Mouse (Mus musculus): ENCODE results near the gene Reep3. TPM values are rescaled to one million over a fixed set of nuclear protein-coding genes. Genes with fewer than 3 reads are reported as not detected.
"Not testable (repeated sequence)": the region's sequence is repeated elsewhere in the genome, so short reads cannot be mapped to it uniquely, and the experiment has no call there.

The Reep3 gene
- total RNA-seq (2021) = 10 to 100 TPM; 40.7 to 41.0 TPM
- long read RNA-seq, experiment 1, full-length matches to known transcripts = 6 of 6 reads
- long read RNA-seq, experiment 1, partial matches to known transcripts = 0 of 6 reads
- long read RNA-seq, experiment 1, other reads (novel, unspliced or antisense) = 0 of 6 reads
- long read RNA-seq, experiment 2, full-length matches to known transcripts = 21 of 23 reads
- long read RNA-seq, experiment 2, partial matches to known transcripts = 1 of 23 reads
- long read RNA-seq, experiment 2, other reads (novel, unspliced or antisense) = 1 of 23 reads

DNA sequence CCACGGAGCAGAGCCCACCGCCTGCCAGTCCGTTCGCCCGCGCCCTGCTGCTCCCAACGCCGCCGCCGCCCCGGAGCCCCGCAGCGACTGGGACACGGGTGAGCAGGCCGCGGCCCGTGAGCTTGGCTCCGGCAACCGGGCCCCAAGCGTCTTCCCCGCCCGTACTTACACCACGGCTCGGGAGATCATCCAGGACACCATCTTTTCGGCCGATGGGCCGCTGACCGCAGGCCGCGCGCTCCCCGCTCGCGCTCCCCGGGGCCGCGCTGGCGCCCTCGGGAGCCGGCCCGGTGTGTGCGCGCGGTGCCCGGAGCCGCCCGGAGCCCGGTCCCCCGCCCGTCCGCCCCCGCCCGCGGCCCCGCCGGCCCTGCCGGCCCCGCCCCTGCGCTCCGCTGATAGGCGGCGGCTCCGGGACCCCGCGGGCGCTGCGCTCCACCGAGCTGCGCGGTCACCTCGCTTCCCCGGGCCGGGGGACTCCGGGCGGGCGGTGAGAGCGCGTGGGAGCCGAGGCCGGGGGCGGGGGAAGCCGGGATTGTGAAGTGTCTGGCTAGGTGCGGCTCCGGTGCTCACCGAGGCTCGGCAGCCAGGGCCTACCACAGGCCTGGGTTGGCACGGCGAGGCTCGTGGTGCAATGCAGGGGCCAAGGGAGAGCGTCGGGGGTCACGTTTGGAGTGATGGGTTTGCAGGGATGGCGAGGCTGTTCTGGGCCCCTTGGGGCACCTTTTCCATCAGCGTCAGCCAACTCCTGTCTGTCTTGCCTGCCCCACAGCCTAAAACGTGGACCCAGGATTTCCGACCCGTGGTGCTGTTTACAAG, at the start of gene Reep3:
TSS of gene Reep3 (minus strand) at position 325 of the 816 bp plus-strand sequence.
- peak; percentile 75 to 81 for DNase-seq (ENCODE audit: low spot score in 2 of 2)

DNA sequence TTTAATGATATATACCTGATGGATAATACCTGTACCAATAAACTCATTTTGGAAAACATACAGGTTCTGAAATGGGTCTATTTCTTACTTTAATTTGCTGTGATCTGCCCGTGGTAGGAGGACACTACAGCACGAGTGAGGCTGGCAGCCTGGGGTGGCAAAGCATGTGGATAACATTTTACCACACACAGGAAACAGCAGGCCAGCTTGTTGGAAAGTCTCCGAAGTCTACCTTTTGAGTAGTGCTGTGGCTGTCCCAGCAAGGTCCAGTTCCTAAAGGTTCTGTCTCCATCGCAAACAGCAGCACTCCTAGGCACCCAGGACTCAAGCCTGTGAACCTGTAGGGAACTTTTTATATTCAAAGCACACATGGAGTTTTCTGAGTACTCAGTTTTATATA, 48.9 kb upstream of the Reep3 start:
- no peak for DNase-seq (ENCODE audit: low spot score in 2 of 2)

DNA sequence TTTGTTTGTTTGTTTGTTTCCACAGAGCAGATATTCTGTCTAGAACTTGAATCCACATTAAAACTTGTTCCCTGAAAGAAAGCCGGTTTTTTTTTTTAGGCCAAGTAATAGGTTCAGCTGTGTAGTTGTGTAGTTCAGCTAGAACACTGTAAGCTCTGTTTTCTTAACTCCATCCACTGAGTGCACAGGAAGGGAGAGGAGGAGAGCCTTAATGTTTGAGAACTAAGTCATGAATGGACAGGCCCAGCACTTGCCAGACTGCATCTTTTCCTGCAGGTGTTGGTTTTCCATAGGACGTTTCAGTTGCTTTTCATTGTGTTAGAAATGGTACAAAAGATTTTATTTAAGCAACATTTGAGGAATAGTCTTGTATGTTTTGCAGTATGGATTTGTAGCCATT, 47.5 kb upstream of the Reep3 start:
- DNase-seq (ENCODE audit: low spot score in 2 of 2) = no peak

DNA sequence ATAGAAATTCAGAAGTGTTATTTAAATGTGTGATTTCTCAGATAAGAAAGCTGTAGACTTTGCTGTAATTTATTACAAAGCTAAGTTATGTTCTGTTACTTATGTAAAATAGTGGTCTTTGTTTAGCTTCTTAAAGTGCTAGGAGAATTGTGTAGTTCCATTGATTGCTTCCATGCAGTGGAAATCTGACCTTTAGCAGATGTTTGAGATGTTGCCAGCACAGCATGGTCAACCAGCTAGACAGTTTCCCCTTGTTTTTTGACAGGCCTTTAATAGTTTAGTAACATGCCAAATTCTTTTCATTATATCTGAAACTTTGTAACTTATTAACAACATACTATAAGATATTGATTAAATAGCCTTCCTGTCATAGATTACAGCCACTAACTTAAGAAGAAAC, 46.9 kb upstream of the Reep3 start:
- peak in 1 of 2 experiments; percentile 1 for DNase-seq (ENCODE audit: low spot score in 2 of 2)

DNA sequence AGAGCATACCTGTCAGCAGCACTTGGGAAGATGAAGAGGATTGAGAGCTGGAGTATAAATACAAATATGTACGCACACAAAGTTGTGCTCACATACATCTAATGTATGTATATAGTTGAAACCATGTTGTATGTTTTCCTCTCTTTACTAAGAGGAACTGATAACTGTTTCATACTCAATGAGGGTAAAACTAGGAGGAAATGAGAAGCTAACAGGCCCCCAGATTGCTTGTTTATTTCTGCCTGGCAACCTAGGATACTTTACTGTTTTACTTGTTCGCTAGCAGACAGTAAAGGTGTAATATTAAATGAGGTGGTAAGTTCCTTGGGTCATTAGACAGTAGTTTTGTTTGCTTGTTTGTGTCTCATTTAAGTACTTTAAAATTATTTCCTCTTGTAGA, 40.7 kb upstream of the Reep3 start:
- no peak for DNase-seq (ENCODE audit: low spot score in 2 of 2)

DNA sequence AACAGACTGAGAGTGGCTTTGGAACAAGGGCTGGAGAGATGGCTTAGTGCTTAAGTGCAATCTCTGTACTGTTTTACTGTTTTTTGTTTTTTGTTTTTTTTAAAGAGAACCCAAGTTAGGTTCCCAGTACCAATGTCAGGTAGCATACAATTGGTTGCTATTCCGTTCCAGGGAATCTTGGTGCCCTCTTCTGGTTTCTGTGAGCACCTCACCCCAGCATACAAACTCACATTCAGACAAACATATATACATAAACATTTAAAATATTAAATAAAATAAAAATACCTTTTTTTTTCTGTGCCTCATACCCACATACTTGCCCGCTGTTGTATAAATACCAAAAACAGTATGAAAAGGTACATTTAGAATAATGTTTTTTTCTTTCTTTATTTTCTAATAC, 37.6 kb upstream of the Reep3 start:
- DNase-seq (ENCODE audit: low spot score in 2 of 2) = no peak

DNA sequence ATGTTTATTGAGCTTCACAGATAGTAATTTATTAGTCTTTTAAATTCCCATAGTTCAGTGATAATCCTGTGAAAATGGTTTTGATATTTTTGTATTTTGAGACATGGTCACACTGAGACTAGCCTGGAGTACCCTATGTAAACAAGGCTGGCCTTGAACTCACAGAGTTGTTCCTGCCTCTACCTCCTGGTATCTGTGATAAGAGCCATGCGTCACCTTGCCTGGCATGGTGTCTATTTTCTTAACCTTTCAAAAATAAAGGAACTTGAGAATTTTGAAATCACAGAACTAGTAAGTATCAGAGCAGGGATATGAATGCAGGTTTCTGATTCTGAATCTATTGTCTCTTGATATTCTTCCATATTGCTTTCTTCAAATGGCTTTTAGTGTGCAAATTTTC, 35.0 kb upstream of the Reep3 start:
- peak in 1 of 2 experiments; percentile 17 for DNase-seq (ENCODE audit: low spot score in 2 of 2)

DNA sequence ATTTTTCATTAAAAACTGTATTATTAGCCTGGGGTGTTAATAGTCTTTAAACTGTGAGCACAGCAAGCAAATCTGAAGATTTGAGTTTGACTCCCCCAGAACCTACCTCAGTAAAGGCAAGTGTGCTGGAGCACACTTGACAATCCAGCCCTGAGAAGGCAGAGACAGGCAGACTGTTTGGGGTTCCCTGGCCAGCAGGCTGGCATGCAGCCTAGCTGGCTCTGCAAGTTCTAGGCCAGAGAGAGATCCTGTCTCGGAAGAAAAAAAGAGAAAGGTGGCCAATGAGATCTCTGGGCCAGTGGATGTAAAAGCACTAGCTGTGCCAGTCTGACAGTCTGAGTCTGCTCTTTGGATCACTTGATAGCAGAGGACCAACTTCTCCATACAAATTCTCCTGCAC, 32.8 kb upstream of the Reep3 start:
- DNase-seq (ENCODE audit: low spot score in 2 of 2) = no peak

DNA sequence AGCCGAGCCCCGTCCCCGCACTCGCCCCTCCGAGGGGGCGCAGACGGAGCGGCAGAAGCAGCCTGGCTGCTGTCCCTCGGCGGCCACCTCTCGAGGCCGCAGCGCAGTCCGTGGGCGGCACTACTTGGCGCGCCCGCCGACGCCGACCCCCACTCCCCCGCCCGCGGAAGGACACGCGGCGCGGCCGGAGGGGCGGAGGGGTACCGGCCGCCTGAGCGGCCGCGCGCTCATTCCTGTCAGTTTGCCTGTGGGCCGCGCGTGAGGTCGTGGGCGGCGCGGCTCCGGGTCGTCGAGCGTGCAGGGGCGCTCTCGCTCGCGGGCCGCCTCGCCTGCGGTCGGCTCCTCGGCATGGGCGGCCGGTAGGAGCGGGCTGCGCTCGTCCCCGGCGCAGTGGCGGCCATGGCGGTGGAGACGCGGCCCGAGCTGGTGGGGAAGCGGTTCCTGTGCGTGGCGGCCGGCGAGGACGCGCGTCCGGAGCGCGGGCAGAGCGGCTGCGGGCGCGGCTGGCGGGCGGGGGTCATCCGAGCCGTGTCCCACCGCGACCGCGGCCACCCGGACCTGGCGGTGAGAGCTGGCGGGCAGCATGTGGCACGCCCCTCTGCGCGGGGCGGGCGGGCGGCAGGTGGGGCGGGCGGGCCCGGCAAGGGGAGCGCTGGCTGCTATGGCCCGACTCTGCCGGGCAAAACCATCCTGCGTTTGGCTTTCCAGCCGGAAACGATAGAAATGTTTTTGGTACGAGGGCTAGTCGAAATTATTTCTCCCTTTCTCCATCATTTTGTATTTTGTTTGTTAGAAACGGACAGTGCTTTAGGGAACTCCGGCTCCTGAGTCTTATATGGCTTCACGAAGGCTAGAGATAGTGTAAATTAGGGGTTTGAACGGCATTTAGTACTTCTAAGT, 30.4 kb upstream of the Reep3 start:
- DNase-seq (ENCODE audit: low spot score in 2 of 2) = peak; percentile 62 to 66

DNA sequence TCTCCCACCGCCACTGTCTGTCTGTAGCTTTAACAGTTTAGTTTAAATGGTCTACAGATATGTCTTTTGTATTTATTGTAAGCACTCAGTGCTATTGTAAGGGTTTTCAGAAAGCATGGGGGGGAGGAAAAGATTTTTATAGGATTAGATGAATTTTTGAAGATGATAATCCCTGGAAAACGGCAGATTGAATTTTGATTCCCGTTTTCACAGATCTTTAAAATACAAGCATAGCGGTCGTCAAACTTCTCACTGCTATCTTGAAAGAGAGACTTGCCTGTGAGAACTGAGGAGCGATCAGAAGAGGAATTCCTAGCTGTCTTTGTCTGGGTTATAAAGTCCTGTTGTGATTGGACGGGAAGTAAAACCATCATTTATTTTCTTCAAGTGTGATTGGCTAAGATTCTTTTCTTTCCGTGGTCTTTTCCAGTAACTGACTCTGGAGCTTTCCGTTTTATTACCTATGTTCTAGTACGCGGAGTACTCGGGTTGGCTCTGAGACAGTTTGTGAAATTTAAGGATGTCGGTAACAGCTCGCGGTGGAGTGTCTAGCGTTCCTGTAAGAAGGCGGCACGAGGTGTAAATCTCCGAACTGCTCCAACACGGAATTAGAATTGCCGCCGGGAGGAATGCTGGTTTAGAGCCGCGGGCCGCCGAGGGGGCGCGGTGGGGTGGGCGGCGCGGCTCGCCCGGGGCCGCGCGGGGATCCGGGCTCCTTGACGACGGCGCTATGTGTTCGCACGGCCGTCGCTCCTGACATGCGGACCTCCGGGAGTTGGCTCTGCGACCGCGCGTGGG, 29.5 kb upstream of the Reep3 start:
- peak; percentile 46 to 51 for DNase-seq (ENCODE audit: low spot score in 2 of 2)

DNA sequence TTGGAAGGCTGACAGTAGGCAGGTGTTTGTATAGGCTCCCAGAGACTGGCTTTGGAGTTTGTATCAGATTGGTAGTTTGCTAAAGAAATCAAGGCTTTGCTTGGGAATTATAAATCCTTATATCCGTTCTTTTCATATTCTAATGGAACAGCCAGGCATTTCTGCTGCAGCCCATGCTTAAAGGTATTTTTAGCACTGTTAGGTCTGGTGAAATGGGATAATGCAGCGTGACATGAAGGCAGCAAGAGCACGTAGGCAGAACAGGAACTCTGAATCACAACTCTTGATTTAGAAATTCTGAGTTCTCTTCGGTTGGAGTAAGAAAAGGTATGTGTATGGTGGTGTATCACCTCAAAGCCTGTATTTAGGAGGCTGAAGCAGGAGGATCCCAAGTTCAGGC, 27.4 kb upstream of the Reep3 start:
- DNase-seq (ENCODE audit: low spot score in 2 of 2) = no peak

DNA sequence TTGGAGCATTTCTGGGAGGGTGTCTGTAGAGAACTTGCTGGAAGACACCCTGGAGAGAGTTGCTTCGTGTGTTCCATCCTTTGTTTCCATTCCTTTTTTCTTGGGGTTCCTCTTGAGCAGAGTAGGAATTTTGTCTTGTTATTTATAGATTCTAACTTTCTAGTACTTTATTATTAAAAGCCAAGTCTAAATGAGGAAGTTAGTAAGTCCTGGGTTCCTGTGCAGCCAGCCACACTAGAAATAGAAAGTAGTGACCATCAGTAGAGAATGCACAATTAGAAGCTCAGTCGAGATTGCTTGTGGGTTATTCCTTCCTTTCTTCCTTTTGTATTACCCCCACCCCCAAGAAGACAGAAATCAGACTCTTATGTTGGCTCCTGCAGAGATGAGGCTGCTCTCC, 27.0 kb upstream of the Reep3 start:
- no peak for DNase-seq (ENCODE audit: low spot score in 2 of 2)

DNA sequence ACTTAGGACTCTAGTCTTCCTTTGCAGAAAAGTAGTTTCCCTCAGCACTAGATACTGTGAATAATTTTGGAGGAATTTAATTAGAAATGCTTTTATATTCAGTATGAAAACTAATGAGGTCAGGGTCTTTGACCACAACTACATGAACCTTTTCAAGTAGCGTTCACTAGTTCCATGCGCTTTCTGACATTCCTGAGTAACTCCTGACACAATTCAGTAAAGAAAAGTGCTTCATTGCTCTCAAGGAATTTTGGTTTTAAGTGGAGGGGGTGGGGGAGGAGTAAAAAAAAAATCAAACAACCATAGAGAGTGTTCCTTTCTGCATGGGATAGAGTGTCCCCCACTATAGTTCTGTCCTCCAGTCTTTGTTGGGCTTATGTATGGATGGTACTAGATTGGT, 23.9 kb upstream of the Reep3 start:
- no peak for DNase-seq (ENCODE audit: low spot score in 2 of 2)

DNA sequence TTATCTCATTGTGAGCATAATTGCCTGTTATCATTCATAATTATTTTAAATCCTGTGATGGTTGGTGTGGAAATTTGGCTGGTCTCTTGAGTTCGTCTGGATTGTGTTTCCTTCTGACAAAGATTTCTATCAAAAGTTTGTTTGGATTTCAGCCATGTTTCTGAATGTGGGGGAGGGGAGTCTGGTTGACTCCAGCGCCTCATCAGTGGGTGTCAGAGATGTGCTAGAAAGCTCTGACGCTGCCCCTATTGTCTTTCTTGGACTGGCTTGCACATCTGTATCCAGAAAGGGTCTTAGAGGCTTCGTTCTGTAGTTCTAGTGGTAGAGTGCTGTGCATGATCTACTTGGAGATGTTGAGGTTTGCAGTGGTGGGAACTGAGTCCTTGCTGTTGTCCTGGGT, 23.4 kb upstream of the Reep3 start:
- DNase-seq (ENCODE audit: low spot score in 2 of 2) = no peak

DNA sequence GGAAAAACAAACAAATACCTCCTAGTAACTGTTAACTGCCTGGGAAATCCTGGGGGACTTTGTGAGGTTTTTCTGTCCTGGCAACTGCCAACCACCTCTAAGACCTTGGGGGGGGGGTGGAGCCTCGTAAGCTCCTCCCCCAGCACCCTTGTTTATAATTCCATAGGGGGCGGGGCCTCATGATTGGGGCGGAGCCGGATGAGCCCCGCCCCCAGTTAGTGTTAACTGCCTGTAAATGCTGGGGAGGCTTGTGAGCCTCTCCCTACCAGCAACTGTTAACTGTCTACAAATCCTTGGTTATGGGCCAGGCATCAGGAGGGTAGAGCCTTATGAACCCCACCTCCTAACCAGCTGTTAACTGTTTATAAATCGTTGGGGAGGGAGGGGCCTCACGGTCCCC, 22.5 kb upstream of the Reep3 start:
- peak in 1 of 2 experiments; percentile 12 for DNase-seq (ENCODE audit: low spot score in 2 of 2)

DNA sequence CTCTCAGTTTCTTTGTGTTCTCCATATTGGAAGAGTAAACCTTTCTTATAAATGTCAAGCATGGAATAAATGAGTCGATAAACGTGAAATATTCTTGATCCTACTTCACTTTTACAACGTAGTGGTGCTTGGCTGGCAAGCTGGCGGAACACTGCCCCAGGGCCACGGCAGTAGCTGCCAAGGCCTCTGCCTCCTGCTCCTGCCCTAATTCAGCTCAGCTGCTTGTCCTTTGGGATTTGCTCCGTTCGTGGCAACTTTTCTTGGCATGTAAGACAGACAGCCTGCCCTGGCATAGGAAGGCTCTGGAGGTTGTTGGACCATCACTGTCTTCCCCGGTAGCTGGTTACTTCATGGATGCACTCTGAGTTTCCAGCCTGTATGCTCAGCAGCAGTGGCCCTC, 19.5 kb upstream of the Reep3 start:
- DNase-seq (ENCODE audit: low spot score in 2 of 2) = peak; percentile 27 to 36

DNA sequence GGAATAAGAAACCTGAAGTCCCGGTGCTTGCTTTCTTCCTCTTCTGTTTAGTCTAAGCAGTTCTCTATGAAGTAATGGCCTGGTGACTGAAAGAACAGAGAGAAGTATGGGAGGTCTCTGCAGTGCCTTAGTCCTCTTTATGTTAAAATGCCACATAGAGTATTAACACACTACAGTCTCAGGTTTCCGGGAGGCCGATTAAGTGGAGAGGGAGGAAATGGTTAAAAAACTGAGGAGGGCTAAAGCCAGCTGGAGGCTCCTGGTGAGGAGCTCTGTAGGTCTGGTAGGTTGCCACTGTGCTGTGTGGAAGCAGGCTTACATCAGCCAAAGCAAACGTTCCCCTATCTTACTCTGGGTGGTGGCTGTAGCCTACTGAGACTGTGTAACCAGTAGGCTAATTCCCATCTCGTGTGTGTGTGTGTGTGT, 18.9 kb upstream of the Reep3 start:
- peak in 1 of 2 experiments; percentile 19 for DNase-seq (ENCODE audit: low spot score in 2 of 2)

DNA sequence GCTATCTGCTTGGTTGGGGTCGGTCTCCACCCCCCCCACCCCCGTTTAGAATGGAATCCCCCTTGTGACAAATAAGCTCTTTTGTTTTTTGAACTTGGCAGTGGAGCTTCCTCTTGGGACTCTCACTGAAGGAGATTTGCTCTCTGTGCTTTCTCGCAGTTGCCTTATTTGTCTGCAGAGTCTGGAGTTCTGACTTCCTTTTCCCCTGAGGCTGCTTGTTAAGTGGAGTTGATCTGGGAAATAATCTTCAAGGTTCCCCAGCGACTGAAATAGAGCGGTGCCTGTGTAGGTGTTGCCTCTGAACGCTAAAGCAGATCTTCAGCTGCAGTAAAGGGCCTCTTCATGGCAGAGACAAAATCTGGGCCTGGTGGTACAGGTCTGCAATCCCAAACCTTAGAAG, 18.4 kb upstream of the Reep3 start:
- DNase-seq (ENCODE audit: low spot score in 2 of 2) = peak in 1 of 2 experiments; percentile 19

DNA sequence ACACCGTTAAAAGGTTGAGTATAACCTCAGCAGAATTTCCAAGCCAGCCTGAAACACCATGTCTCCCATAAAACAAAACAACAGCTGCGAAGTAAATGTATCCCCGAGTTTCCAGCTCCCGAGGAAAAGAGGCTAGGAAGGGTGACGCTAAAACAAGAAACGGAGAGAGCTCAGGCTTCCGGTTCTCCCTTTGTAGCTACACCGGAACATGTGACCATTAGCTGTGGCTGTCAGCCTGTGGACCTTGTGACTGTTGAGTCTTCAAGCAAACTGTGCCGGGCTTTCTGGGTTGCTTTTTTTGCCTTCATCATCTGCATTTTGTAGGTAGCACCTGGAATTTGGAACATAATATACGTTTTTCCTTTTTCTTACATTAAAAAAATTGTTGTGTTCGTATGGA, 17.1 kb upstream of the Reep3 start:
- no peak for DNase-seq (ENCODE audit: low spot score in 2 of 2)

DNA sequence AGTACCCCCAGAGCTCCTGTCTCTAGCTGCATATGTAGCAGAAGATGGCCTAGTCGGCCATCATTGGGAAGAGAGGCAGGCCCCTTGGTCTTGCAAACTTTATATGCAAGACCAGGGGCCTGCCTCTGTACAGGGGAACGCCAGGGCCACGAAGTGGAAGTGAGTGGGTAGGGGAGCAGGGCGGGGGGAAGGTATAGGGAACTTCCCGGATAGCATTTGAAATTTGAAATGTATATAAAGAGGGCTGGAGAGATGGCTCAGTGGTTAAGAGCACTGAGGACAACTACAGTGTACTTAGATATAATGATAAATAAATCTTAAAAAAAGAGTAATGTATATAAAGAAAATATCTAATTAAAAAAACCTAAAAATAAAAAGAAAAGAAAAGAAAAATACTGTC, 16.2 kb upstream of the Reep3 start:
- not testable (repeated sequence) for DNase-seq (ENCODE audit: low spot score in 2 of 2)

DNA sequence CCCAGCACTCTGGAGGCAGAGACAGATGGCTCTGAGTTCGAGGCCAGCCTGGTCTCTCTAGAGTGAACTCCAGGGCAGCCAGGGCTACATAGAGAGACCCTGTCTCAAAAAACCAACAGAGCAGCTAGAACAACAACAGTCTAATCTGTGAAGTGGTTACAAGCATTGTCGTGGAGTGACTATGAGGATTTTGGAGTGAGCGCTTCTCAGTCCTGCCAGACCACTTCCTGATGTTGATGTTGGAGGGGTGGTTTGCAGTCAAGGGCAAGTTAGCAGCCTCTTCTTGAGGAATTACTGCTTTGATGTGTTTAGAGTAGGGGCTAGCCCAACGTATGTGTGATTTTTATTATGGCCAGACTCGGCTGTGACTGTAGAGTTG, 15.0 kb upstream of the Reep3 start:
- no peak for DNase-seq (ENCODE audit: low spot score in 2 of 2)

Data from adrenal gland, adult 18-20 months (tissue).